Mouse (Mus musculus): ENCODE data around the gene Anks1.

DNA sequence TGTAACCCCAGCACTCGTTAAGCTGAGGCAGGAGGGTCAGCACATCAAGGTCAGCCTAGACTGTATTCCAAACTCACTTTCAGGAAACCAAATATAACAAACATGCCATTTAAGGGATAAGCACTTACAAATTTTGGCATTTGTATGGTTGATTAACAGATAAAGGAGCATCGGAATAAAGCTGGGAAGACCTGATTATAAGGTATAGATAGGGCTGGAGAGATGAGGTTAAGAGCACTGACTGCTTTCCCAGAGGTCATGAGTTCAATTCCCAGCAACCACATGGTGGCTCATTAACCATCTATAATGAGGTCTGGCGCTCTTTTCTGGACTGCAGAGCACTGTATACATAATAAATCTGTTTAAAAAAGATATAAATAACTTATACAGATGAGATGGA is 35.5 kb upstream of the Anks1 start:
- TF ChIP-seq CTCF (IDR thresholded peaks at IDR 0.05; ENCODE audit: low read depth) (no peak), EP300 (optimal IDR thresholded peaks at IDR 0.05) (no peak)
